Mouse (Mus musculus) C2C12 (cell line): ENCODE data around the gene Jph3. TPM values are rescaled to one million over a fixed set of nuclear protein-coding genes. Genes with fewer than 3 reads are reported as not detected.

Source experiments
- H3K27me3 ChIP-seq: one replicate; pipeline ENCODE4 v1.6.1; 2011; ENCODE audit not compliant: control insufficient read depth, insufficient read depth, insufficient read length
- H3K36me3 ChIP-seq: one replicate; pipeline ENCODE4 v1.6.1; 2011; ENCODE audit not compliant: control insufficient read depth, insufficient read depth
- H3K4me3 ChIP-seq: one replicate; pipeline ENCODE4 v1.5.1; 2011; ENCODE audit warnings: mild to moderate bottlenecking, control low read depth; ENCODE audit not compliant: poor library complexity, insufficient read depth, severe bottlenecking
- H3K79me2 ChIP-seq: one replicate; pipeline ENCODE4 v1.6.1; 2011; ENCODE audit not compliant: control insufficient read depth, insufficient read depth
- H3K79me3 ChIP-seq: one replicate; pipeline ENCODE4 v1.6.1; 2011; ENCODE audit warnings: low read depth, control low read depth
- H3ac ChIP-seq: one replicate; pipeline ENCODE3; 2011; ENCODE audit warnings: low read depth; ENCODE audit not compliant: control insufficient read depth, insufficient read length
- CEBPB ChIP-seq: IDR thresholded peaks from one replicate; pipeline ENCODE4 v1.6.1; 2011; ENCODE audit warnings: low read depth, mild to moderate bottlenecking, control low read depth, moderate library complexity
- CTCF ChIP-seq: IDR thresholded peaks from one replicate; pipeline ENCODE4 v1.5.1; 2011; ENCODE audit not compliant: control insufficient read depth, insufficient read depth, insufficient read length
- FOSL1 ChIP-seq: IDR thresholded peaks from one replicate; pipeline ENCODE4 v1.8.0; 2011; ENCODE audit warnings: mild to moderate bottlenecking, low read length; ENCODE audit not compliant: poor library complexity, insufficient read depth, severe bottlenecking
- MAX ChIP-seq: IDR thresholded peaks from one replicate; pipeline ENCODE4 v1.6.1; 2011; ENCODE audit warnings: mild to moderate bottlenecking, control low read depth
- MYOD1 ChIP-seq: IDR thresholded peaks from one replicate; pipeline ENCODE4 v1.6.1; 2011; ENCODE audit warnings: low read depth; ENCODE audit not compliant: control insufficient read depth, insufficient read length
- MYOG ChIP-seq: IDR thresholded peaks from one replicate; pipeline ENCODE4 v1.6.1; 2011; ENCODE audit not compliant: control insufficient read depth, insufficient read length; ENCODE audit errors: extremely low read depth
- USF1 ChIP-seq: IDR thresholded peaks from one replicate; pipeline ENCODE4 v1.6.1; 2011; ENCODE audit warnings: low read depth, mild to moderate bottlenecking, control low read depth, moderate library complexity
- polyA plus RNA-seq: library from polyadenylated mRNA; unstranded; fragments of >200 nt; fragmentation: generic; extraction: Trizol; gene quantifications from one replicate; pipeline ENCODE4 v1.2.1, GENCODE M21; 2012; ENCODE audit warnings: missing spikeins

Jph3 gene
- polyA plus RNA-seq, 1 experiment = 0.02 TPM

DNA sequence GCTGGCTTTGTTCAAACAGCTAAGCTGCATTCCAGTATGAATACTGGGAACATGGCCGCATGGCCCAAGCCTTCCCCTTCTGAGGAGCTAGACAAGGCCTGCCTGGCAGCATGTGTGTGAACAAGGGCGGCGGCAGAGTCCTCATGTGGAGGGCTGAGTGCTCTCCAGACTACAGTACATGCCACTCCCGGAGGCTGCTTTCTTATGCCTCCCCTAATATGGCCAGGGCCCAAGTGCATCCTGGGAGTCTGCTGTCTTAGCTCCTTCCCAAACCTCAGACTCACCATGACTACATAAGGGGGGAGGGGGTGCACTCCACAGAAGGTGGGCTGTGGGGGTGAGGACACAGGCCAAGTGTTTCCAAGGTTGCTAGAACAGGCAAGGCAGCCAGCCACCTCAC is 63.2 kb downstream of the Jph3 start:
- Histone ChIP-seq H3ac (no peak overlapping the region), H3K79me3 (no peaks in the 10 kb centered on the region), H3K79me2 (no peaks in the 10 kb centered on the region), H3K4me3 (no peak overlapping the region), H3K36me3 (no peaks in the 10 kb centered on the region), H3K27me3 (no peaks in the 10 kb centered on the region)
- TF ChIP-seq MAX (no peak), MYOG (no peak), CEBPB (no peak), FOSL1 (no peak), USF1 (no peak), MYOD1 (no peak), CTCF (no peak)

DNA sequence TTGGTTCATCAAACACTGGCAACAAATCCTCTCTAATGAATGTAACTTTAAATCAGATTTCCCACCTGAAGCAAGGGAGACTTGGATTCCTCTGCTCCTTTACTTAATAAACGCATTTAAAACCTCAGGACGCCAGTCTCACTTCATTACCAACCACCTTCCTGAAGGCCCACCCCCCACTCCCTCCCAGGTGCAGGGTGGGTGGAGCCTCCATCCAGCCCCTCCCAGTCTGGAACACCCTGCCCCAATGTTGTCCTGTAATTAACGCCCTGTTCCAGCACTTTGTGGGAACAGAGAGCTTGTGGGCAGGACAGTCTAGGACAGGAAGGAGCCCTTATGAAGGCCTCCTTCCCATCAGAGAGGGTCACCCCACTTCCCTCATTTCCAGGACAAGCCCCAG is 64.7 kb downstream of the Jph3 start:
- no peak overlapping the region for H3ac ChIP-seq
- TF ChIP-seq USF1 = no peak
- no peak for TF ChIP-seq MAX
- no peak for TF ChIP-seq MYOD1
- TF ChIP-seq FOSL1 = no peak
- no peak for TF ChIP-seq CTCF
- no peak for TF ChIP-seq CEBPB
- no peak for TF ChIP-seq MYOG
- H3K27me3 ChIP-seq = no peaks in the 10 kb centered on the region
- H3K36me3 ChIP-seq = peaks cover 4% of the 10 kb centered on the region
- no peaks in the 10 kb centered on the region for H3K79me2 ChIP-seq
- H3K79me3 ChIP-seq = no peaks in the 10 kb centered on the region
- no peak overlapping the region for H3K4me3 ChIP-seq

DNA sequence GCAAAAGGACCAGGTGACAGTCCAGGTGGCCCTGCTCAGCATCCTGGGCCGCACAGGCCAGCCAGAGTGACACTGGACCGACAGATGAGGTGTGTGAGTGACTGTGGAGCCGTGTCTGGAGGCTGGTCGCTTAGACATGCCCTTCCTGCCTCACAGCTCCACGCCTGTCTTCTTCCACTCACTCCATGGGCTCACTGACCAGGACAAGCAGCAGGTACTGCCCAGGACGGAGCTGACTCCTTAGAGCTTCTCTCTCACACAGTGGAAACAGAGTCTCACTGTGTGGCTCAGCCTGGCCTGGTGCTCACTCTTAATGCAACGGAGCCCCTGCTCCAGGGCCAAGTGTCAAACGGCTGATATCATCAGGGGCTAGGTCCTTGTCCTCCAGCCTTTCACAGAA is 66.0 kb downstream of the Jph3 start:
- TF ChIP-seq MAX = no peak
- TF ChIP-seq FOSL1 = no peak
- TF ChIP-seq CEBPB = no peak
- no peak for TF ChIP-seq MYOG
- no peak for TF ChIP-seq CTCF
- TF ChIP-seq USF1 = no peak
- no peak for TF ChIP-seq MYOD1
- no peaks in the 10 kb centered on the region for H3K79me2 ChIP-seq
- peaks cover 7% of the 10 kb centered on the region for H3K36me3 ChIP-seq
- no peak overlapping the region for H3ac ChIP-seq
- no peaks in the 10 kb centered on the region for H3K79me3 ChIP-seq
- no peak overlapping the region for H3K4me3 ChIP-seq
- H3K27me3 ChIP-seq = no peaks in the 10 kb centered on the region

DNA sequence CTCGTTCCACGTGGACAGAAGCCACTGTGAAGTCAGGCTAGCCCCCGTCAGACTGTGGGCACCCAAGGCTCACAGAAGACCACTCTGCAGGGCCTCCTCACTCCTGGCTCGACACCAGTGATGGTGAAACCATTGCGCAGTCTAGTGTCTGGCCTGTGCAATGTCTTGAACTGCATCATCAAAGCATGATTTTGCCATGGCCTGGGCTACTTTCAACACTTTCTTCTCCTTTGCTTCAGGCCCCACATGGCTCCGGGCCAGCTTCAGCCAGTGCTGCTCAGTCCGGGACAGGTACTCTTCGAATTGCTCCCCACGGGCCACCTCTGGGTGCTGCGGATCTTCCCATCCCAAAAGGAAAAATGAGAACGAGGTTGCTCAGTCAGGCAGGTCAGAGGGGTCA is 67.0 kb downstream of the Jph3 start:
- peaks cover 7% of the 10 kb centered on the region for H3K36me3 ChIP-seq

DNA sequence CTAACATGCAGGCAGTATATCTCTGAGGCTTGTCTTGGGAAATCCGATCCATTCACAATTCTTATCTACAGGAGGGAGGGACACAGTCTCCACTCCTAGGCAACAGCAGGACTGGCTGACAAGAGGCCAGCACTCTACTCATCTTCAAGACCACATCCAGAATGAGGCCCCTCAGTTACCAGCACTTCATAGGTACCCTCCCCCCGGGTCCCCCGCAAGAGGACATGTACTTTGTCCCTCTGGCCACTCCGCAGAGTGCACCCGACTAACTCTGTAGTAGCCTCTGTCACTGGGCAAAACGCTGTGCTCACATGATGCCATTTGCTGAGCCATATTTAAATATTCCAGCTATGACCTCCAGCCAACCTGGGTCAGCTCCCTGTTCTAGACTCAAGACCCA is 69.0 kb downstream of the Jph3 start:
- Histone ChIP-seq H3ac (no peak overlapping the region), H3K4me3 (no peak overlapping the region), H3K27me3 (no peaks in the 10 kb centered on the region), H3K79me3 (no peaks in the 10 kb centered on the region), H3K36me3 (peaks cover 7% of the 10 kb centered on the region), H3K79me2 (no peaks in the 10 kb centered on the region)
- TF ChIP-seq MYOG = no peak
- no peak for TF ChIP-seq USF1
- no peak for TF ChIP-seq CEBPB
- TF ChIP-seq FOSL1 = no peak
- TF ChIP-seq MYOD1 = no peak
- no peak for TF ChIP-seq MAX
- no peak for TF ChIP-seq CTCF

More for the DNA sequence above, 67.0 kb downstream of the Jph3 start:
- Histone ChIP-seq H3K79me2 (no peaks in the 10 kb centered on the region), H3K79me3 (no peaks in the 10 kb centered on the region), H3K27me3 (no peaks in the 10 kb centered on the region), H3K4me3 (no peak overlapping the region), H3ac (no peak overlapping the region)
- TF ChIP-seq MYOD1 (no peak), MAX (no peak), CEBPB (no peak), MYOG (no peak), CTCF (no peak), USF1 (no peak), FOSL1 (no peak)

DNA sequence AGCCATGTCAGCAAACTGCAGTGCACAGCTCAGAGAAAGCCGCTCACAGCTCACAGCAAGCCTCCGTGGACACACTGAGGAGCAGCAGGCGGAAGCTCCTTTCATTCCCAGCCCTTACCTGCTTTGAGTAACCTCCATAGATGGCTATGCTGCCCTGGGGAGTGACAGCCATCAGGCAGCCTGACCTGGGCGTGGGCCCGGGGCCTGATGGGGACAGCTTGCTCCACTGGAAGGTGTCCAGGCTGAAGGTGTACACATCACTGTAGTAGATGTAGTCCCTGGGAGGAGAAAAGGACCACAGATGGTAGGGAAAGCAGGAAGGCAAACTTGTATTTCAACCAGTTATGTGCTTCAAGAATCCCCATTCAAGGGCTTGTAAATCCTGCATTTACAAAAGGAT is 75.4 kb downstream of the Jph3 start:
- Histone ChIP-seq H3K4me3 (no peak overlapping the region), H3K79me3 (no peaks in the 10 kb centered on the region), H3K79me2 (no peaks in the 10 kb centered on the region), H3ac (no peak overlapping the region), H3K36me3 (peaks cover 16% of the 10 kb centered on the region), H3K27me3 (no peaks in the 10 kb centered on the region)
- TF ChIP-seq USF1 (no peak), MYOG (no peak), MAX (no peak), CTCF (no peak), MYOD1 (no peak), FOSL1 (no peak), CEBPB (no peak)
